Mouse (Mus musculus) cerebellum, postnatal 14 days (tissue): ENCODE measurements at regions not wholly inside any gene's neighbourhood (a gene's known extent, or its start where the extent isn't known, plus 50 kb on each side); places are given as distances from the start of the nearest gene placed in this dataset.

Experiments
- DNase-seq, 2 experiments: peaks; one replicate each; pipeline ENCODE4 v3.0.0; 2021; ENCODE audit warnings: mixed read lengths in 2 of 2

DNA sequence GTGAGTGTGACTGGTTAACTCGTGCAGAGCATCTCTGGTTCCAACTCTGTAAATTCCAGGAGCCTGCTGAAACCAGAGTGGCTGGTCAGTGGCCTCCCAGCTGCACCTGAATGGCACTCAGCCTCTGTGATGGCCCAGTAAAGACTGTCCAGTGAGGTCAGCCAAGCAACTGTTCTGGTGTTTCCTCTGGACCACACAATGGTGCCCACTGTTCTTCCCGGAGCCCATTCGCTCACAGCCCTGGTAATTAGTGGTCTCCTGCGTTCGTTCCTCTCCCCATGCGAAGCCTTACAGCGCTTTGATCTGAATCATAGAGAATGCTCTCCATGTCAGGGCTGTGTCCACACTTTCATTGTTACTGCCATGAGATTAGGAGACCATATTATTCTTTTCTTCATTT lies 75.5 kb downstream of the Enkur start:
- DNase-seq: no peak

DNA sequence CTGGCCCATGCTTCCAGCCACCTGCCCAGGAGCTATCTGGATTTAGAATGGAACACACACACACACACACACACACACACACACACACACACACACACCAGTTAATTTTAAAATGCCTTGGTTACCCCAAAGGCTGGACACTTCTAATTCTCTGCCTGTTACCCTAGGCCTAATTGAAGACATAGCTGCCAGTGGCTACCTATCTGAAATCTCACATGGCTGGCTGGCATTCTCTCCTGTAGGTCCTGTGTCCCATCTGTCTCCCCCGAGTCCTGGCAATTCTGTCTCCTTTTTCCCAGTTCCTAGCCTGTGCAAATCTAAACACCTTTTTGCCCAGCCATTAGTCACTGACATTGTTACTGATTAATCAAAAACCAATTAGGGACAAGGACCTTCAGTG lies 78.6 kb downstream of the Enkur start:
- DNase-seq: peak; percentile 24 to 60

GRCm38 (mm10) chr2:21122421-21122820 lies 82.7 kb downstream of the Enkur start:
- no peak for DNase-seq

DNA sequence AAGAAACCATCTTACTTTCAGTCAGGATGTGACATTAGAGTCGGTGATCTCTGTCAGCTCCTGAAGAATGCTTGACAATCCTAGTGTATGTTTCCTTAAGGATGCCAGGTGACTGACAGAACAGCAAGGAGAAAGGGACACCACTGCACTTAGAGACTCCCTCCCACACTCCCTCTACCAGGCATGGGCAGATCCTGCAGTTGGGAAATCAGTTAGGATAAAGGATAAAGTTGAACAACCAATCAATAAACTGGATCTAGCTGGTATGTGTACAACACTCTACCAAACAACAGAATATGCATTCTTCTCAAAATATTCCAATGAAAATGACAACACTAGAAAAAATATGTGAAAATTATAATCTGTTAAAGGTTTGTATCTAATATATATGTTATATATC lies 83.5 kb downstream of the Enkur start:
- DNase-seq: no peak

DNA sequence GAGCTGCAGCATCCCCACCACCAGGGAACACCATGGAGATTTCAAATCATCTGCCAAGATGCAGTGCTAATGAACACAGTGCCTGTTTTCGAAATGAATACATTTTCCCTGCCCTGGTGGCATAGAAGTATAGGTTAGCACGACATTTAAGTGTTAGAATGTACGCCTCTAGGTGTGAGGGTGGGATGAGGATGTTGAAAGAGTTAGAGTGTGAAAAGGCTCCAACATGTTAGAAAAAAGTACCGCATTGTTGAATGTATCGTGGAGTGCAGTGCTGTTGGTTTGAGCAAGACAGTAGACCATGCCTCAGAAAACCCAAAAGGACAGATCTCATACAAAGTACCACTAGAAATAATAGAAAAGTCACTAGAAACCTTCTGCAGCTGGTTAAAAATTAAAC lies 88.3 kb downstream of the Enkur start:
- no peak for DNase-seq

- DNase-seq: no peak
These were observed 93.6 kb downstream of the Enkur start for GRCm38 (mm10) chr2:21111527-21111926.

DNA sequence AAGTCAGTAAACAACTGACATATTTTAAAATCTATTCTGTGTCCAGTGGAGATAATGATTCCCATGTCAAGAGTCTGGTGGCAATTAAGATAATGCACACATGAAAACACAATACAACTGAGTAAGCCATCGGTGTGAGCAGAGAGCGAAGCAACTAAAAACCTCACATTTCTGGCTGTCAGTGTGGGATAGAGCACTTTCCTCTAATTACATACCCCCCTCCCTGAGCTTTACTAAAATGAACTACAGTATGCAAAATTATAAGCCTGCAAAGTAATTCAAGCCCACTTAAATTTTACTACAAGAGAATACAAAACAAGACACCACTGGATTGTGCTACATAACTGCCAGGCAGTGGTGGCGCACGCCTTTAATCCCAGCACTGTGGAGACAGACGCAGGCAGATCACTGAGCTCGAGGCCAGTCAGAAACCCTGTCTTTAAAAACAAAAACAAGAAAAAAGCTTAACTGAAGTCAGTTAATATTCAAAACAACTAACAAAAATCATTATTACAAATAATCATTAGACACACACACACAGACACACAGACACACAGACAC lies 104.8 kb downstream of the Enkur start:
- DNase-seq: no peak

DNA sequence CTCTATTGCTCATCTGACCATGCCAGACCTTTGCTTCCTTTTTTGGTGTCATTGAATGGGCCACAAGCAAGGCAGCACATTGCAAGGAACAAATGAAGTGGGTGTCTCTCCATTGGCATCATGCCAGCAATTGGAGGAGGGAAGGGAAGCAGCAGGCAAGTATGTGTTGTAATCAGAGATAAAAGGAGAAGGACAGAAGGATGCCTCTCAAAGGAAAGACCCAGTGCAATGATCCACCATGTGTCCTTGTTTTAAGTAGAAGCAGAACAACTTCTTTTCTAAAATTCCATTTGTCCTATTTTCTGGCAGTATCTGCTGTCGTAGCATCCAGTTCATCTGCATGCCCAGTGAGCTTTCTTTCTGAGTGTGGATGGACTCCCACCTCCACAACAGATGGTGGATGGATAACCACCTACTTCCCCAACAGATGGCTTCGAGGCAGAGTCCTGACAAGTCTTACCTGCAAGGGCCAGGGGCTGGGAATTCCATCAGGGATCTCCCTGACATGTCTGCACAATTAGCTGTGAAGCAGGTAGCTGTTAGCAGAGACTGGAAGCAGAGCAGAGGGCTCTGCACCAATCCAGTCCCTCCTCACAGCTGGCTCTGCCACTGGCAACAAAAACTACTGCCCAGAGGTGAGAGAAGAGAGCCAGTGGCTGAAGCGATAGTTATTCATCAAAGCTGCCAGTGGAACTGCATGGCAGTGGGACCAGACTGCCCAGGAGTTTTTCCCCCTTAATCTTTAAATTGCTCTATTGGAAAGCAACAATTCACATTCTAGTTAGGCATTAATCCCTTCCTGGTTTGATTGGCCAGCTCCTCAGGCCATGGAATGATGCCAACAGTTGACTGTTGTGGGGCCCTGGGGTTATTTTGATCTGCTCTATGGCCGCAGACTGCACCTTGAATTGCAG lies 113.8 kb downstream of the Enkur start:
- peak; percentile 79 to 88 for DNase-seq

- DNase-seq: no peak
These were observed 116.8 kb upstream of the Arhgap21 start for GRCm38 (mm10) chr2:21085517-21085916.

DNA sequence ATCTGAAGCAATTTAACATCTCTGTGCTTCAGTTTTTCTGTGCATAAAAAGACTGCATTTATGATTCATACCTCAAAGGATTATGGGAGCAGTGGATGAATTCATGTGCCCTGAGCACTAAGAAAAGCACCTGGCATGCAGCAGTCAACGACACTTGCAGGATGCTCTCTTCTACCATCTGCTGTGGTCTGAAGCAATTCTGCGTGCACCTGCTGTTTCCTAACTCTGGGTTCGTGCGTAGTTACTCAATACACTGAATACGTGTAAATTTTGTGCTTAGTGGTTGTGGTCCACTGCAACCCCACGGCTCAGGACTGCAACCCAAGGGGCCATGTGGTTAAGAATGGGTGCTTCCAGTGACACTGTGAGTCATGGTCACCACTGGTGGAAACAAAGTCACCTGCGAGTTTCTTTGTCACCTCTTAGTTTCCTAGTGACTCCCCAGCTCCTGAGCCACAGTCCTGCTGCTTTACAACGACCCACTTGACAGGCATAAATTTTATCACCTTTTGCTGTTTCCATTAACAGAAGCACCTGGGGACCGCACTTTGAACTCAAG lies 98.7 kb upstream of the Arhgap21 start:
- no peak for DNase-seq

DNA sequence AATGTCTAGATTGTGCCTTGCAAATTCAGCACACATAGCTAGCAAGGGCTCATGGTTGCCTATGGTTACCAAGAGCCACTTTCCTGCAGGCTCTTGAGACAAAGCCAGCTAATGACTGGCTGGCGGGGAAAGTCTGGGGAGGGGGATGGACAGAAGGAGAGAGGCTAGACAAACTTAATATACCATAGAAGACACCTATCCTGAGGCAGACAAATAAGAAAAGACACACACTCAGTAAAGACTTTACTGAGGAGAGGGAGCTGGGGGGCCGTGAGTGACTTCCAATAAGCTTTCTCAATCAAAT lies 91.6 kb upstream of the Arhgap21 start:
- no peak for DNase-seq

DNA sequence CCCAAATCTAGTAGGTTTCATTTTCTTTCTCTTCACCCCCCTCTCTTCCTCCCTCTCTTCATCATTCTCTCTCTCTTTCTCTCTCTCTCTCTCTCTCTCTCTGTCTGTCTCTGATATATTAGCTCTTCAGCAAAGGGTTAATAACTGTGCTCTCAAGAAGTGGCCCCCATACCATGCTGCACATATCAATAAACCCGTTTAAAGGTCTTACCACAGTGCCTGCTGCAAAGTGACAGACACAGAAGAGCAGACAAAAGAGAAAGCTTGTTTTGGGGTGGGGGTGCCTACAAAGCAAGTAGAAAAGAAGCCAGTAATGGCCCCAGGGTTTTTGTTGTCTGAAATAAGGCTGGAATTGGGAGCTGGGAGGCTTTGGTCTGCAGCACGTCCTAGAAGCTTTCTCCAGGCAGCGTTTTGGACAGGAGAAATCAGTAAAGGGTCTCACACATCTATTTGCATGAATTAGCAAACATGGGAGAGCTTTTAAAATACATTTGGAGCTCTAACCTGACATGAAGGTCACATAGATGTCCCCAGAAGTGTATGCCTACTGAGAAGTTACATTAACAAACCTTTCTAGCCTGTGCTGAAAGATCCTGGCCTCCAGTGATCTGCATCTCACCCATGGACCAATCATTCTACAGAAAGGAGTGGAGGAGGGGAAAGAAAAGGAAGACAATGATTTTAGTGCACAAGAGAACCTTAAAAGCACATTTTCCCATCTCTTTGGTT lies 91.1 kb upstream of the Arhgap21 start:
- DNase-seq: no peak

DNA sequence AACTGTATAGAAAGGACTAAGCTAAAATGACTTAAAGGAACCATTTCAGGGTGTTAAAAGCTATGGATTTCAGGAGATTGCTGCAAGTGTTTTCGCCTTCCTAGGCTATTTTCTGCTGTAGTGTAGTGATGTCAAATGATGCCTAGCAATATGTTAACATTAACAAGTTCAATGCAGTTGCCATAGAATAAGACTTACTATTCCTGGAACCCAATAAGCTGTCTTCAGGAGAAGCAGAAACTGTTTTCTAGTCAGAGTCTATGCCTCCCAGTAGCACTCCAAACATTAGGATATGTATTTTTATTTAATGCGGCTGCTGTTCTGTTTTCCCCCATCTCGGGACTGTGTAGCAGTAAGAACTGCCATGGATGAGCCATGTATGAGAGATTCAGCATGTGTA lies 90.3 kb upstream of the Arhgap21 start:
- DNase-seq: no peak

GRCm38 (mm10) chr2:21056450-21057210 lies 87.9 kb upstream of the Arhgap21 start:
- DNase-seq: peak in 1 of 2 experiments; percentile 43

DNA sequence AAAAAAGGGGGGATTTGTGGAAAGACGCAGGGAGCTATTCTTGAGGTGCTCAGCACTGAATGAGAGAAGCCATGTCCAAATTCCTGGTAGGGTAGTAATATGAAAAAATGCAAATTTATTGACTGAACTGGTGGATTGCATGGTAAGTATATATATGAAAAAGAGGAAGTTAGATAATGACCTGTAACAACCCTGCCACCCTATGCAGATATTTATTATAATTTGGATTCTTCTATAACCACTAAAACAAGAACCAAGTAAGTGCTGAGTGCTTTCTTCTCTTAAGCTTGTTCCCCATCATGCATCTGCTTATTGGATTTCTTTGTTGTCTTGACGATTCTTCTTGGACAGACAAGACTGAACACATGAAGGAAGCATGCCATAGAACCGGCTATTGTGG lies 86.7 kb upstream of the Arhgap21 start:
- DNase-seq: no peak

DNA sequence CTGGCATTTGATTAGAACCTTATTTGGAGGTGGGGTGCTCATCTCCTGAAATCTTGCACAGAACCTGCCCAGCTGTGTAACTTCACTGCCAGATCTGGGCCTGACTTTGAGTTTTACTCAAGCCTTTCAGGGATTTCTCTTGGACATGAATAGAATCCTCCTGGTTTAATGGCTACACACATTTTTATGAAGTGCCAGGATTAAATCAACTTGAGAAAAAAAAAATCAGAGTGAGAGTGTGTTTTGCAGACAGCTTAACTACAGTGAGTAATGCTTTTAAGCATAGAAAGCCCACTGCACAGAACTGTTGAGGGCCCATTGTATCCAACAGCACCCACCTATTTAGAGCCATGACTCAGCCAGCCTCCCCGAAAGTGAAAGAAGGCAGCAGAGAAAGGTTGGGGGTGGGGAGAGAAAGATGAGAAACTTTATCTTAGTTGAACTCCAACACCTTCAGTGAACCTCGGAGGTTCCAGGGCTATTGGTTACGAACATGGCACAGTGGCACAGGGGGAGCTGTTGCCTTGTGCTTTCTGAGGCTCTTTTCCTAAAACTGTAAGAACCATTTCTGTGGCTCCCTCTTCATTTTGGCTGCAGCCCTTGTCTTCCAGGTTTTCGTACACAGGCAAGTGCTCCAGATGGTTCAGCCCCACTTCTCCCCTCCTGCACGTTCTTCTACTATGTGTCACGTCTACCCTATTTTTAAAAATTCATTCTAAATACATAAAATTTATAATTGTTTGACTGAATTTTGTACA lies 85.8 kb upstream of the Arhgap21 start:
- no peak for DNase-seq

- DNase-seq: no peak
These were observed 84.9 kb upstream of the Arhgap21 start for GRCm38 (mm10) chr2:21053596-21053995.

- no peak for DNase-seq
These were observed 80.3 kb upstream of the Arhgap21 start for GRCm38 (mm10) chr2:21048996-21049395.

DNA sequence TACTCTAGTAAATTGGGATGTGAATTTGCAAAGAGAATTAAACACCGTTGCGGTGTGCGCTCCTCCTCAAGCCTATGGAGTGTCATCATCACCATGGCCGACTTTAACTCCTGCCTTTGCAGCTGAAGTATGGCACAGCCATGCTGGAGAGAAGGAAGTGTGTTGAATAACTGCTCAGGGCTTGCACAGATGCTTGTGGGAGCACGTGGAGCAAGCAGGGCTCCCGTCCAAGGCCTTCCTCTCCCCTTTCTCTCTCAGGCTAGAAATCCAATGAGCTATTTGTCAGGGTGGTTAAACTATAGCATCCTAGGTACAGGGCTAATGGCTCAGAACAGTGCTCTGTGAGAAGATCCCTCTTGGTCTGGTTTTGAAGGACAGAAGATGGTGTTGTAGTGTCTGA lies 79.5 kb upstream of the Arhgap21 start:
- DNase-seq: no peak

DNA sequence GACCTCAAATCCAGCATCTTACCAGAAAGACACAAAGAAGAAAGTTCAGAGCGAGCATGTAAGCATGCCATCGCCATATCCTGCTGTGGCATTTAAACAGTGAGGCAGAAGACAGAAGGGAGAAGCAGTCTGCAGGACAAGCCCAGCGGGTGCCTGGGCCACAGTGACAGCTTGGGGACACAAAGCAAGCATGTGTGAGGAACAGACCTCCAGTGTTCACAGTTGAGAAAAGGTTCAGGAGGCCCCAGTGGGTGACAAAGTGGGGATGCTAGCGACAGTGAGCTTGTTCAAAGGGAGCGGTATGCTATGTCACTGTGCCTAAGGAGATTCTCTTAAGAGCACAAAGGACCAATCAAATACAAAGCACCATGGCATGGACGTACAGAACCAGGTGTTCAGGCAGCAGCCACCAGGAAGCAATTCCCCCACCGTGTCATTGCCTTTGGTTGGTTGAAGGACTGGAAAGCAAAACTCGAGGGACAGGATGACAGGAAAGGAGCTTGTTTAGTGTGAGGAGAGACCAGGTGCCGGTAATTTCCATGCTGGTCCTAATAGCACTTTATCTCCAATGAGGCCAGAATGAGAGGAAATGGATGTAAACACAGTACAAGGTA lies 77.9 kb upstream of the Arhgap21 start:
- no peak for DNase-seq

- DNase-seq: no peak
These were observed 76.1 kb upstream of the Arhgap21 start for GRCm38 (mm10) chr2:21044781-21045180.

DNA sequence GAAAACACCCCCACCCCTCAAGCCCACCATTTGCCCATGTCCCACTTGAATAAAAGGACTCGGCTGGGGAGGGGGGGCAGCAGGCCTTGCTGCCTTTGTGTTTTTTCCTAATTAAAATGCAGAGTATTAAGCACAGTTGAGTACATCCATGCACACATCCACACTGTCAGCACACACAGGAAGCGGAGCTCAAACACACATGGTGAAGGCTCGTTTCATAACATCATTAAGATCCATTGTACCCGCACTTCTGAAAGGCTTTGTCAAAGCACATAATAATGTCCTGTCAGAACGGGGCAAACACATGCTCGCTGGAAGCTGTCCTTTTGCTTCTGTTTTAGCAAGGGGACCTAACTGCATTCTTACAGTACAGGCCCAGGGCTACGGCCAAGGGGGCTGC lies 75.3 kb upstream of the Arhgap21 start:
- no peak for DNase-seq
